Mouse (Mus musculus) cerebellum, adult 8-10 months (tissue): ENCODE data around the gene Cldnd1.
A peak's percentile ranks its signal among the peaks of the same experiment; 100 is the strongest.

Experiments
- DNase-seq: peaks from one replicate; pipeline ENCODE4 v3.0.0; 2022

Gene Cldnd1

GRCm38 (mm10) chr16:58727477-58728131 is at the start of gene Cldnd1:
TSS of gene Cldnd1 (plus strand) at chr16:58727910.
- DNase-seq = peak; percentile 92

GRCm38 (mm10) chr16:58678660-58679059 is 49.0 kb upstream of the Cldnd1 start:
- no peak for DNase-seq

DNA sequence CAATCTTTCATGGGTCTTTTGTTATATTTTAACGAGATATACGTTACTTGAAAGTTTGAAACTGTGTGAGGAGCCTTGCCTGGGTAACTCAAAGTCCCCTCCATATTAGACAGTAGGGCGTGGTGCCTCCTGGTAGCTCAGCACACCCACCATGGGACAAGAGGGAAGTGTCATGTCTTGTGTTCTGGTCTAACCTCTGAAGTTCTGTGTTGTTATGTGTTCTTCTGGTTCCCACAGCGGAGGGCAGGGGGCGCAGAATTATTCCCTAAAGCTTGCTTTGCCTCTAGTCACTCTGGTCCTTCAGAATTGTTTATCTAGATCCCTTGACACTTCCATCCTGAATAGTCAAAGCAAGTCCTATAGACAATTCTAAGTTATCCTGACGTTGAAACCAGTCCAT is 45.7 kb upstream of the Cldnd1 start:
- DNase-seq = no peak

- DNase-seq = no peak
Measured at GRCm38 (mm10) chr16:58682870-58683269, 44.8 kb upstream of the Cldnd1 start.

DNA sequence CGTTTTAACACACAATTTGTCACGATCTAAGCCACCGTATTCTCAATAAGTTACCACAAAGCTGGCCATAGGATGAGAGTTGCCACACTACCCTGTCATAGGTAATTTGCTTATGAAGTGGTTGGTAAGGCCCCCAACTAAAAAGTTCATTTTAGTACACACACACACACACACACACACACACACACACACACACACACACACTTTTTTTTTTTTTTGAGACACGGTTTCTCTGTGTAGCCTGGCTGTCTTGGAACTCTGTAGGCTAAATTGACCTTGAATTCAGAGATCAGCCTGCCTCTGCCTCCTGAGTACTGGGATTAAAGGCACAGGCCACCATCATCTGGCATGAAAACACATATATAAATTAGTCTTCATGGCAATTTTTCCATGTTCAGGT is 43.8 kb upstream of the Cldnd1 start:
- no peak for DNase-seq

GRCm38 (mm10) chr16:58684537-58684936 is 43.2 kb upstream of the Cldnd1 start:
- DNase-seq = no peak

GRCm38 (mm10) chr16:58685548-58686537 is 41.9 kb upstream of the Cldnd1 start:
- no peak for DNase-seq

DNA sequence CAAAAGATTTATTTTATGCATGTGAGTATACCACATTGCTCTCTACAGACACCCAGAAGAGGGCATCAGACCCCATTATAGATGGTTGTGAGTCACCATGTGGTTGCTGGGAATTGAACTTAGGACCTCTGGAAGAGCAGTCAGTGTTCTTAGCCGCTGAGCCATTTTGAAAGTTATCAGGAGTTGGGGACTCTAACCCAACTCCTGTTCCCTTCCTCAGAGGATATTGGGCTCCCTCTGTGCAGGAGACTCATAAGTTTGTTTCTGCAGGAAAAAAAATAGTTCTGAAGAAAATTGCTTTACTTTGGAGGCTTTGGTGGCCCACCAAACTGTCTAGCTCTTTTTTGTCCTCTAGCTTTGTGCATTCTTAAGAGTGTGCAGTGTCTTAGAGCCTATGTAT is 39.2 kb upstream of the Cldnd1 start:
- no peak for DNase-seq

DNA sequence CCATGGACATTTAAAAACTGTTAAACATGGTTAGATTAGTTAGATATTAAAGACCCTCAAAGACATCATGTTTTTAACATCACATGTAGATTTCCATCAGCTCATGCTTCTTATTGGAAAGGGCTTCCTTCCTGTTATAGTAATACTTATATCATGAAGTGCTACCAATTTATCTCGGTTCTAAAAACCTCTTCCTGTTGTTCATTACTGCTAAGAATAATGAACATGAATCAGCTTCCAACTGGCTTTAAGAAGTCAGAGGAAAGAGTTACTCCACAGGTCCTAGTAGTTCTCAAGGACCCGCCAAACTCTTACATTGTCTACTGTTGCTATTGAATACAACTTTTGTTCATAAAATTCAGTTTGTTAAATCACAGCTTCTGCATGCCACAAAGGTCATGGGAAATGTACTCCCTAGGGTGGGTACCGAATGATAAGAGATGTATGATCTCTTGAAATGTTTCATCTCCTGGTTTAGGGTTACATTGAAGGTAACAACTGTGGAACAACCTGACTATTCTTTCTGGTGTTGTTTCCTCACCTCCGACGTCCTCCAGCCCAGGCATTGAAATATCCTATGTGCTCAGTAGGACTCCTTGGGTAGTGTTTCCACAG is 38.0 kb upstream of the Cldnd1 start:
- no peak for DNase-seq

DNA sequence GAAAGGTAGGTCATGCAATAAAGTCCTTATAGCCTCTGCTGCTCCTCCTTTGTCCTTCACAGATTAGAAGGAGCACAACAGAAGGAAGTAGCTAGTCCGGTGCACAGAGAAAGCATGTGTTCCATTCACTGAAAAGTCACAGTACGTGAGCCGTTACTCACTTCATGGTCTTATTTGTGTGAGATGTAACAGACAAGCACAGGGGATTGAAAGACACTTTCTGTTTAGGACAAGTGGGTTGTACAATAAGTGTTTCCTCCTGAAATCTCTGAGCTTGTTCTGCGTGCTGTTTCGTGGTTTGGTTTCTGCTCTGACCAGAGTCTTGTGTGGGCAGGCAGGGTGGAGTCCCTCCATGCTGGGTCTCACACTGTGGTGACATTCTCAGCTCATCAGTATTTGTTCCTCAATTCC is 37.4 kb upstream of the Cldnd1 start:
- no peak for DNase-seq

GRCm38 (mm10) chr16:58694091-58694490 is 33.6 kb upstream of the Cldnd1 start:
- no peak for DNase-seq

DNA sequence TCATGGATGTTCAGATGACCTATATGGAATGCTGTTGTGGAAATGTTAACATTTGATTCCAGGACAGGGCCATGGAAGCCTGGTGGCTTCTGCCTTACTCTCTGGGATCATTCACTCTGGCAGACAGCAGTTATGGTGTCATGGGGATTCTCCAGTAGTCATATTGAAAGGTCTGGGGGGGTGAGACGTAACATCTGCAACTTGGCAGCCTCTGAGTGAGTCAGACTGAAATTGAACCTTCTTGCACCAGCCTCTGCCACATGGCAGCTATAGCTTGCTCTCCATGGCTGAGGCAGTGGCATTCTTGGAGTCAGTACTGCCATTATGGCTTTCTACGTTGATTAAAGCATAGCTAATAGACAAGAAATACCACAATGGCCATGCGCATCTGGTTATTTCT is 30.9 kb upstream of the Cldnd1 start:
- DNase-seq = no peak

GRCm38 (mm10) chr16:58697261-58697660 is 30.4 kb upstream of the Cldnd1 start:
- DNase-seq = no peak

DNA sequence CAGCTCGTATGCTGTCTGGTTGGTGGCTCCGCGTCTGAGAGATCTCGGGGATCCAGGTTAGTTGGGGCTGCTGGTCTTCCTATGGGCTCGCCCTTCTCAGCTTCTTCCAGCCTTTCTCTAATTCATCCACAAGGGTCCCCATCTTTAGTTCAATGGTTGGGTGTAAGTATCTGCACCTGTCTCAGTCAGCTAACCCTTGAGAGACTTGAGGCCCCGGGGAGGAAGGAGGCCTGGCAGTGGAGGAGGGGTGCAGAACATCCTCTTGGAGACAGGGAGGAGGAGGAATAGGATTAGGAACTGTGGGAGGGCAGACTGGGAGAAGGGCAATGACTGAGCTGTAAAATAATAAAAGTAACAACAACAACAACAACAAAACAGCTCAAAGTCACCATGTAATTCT is 27.5 kb upstream of the Cldnd1 start:
- no peak for DNase-seq

DNA sequence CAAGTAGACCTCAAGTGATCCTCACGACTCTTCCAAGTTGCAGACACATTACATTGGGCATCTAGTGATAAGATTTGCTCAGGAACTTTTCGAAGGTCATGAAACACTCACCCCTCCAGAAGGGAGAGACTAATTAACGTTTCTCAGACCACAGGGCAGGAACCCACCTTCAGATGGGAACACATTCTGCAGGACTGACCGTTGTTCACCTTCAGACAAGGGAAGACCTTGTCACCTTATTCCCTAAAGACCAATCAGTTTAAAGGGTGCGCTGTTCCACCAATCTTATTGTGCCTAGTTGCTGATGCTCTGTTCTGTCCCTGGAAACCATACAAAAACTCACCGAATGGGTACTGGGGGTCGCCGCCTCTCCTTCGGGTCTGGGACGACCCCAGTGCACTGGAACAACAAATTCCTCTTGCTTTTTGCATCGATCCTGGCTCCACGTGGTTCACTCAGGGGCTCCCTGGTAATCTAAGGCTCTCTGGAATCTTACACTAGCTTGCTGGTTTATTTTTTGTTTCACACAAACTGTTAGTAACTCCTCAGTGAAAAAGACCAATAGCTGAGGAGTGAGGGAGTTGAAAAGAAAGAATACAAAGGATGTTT is 26.8 kb upstream of the Cldnd1 start:
- no peak for DNase-seq

- no peak for DNase-seq
Measured at GRCm38 (mm10) chr16:58701779-58702178, 25.9 kb upstream of the Cldnd1 start.

DNA sequence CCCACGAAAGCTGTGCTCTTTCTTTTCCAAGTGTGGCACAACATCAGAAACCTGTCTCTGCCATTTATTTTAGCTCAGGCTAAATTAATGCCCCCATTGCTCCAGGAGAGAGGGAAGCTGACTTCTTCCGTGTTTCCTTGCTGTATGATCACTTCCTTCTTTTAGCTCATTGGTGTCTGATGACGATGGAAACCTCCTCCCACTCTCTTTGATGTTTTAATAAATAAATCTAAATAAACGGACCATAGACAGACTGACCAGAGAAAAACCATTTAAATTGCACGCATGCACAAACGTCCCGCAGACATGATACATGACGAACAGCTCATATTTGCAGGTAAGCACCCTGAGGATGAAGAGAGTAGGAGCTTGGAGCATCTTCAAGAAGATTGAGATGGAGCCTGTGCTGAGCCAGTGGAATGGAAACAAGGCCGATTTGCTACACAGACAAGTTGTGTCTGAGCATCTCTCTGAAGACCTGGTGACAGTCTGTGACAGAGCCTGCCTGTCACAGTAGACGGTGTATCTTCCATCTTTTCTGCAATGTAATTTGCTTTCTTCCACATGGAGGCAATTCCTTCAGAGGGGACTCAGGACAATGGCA is 25.3 kb upstream of the Cldnd1 start:
- no peak for DNase-seq

- DNase-seq = no peak
Measured at GRCm38 (mm10) chr16:58703382-58704124, 24.2 kb upstream of the Cldnd1 start.

GRCm38 (mm10) chr16:58704999-58705398 is 22.7 kb upstream of the Cldnd1 start:
- DNase-seq = no peak

DNA sequence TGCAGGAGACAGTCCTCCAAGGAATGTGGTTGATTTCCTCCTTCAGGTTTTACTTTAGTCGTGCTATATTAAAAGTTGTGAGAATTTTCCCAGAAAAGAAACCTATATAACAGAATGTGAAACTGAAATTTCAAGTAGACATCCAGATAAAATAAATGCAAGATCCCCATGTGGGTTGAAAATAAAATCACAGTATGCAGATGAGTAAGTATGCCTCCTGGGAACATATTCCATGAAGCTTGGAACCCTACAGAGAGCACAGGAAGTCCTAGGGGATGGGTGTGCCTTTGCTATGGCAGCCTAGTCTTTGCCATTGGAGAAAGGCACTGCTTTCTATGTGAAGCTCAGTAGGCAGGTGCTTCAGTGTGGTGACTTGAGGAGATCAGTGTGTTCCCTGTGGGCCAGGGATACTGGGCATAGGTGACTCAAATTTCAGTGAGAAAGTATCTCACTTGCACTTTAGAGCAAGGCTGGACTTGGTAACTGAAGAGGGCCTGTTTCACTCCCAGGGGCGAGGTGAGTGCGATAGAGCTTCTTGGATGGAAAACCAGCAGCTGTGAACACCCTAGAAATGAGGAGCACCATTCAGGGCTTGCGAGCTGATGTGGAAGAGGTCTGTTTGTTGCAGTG is 20.3 kb upstream of the Cldnd1 start:
- no peak for DNase-seq
